Mouse (Mus musculus): ENCODE measurements around the gene Usp25. TPM values are rescaled to one million over a fixed set of nuclear protein-coding genes. Genes with fewer than 3 reads are reported as not detected.

The Usp25 gene
- total RNA-seq (2021): 10 to 100 TPM; 68.3 to 81.6 TPM

DNA sequence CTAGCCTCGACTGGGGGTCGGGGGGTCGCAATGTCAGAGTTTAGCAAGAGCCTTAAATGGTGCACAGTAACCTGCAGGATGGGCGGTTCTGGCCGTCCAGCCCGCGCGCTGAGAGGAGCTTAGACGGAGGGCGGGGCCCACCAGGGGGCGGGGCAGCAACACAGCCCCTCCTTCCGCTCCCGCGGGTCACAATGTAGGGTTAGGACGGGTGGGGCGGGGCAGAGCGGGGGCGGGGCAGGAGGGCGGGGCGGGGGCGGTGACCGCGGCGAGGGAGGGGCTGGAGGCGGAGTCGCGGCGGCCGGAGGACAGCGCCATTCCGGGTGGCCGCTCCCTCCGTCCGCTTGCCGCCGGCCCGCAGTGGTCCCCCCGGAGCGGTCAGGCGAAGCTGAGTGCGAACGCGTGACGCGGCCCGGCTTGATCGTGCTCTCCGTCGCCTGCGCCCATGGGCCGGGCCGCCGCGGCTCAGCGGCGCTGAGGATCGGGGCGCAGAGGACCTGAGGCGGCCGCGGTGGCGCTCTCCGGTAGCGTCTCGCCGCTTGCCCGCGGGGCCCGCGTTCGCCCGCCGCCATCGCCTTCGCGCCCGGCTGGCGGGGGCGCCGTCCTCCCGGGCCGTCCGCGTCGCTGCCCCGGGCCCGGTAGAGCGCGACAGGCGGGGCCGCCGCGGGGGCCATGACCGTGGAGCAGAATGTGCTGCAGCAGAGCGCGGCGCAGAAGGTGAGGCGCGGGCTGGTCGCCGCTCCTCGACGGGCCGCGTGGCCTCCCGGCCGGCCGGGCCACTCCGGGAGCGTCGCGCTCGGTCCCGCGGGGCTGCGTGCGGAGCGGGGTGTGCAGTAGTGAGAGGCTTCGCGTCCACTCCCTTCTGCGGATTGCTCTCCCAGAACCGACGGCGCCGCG is at the start of gene Usp25:
TSS of gene Usp25 (plus strand) at position 280 of the 894 bp plus-strand sequence.
- DNase-seq: peak; percentile 90 to 91
- intact Hi-C loops (cut with DNase I): loop anchor here (5.0 to 10.0 kb wide), 5 partner anchors 49 to 1361 kb away; partner anchors contain the start of genes Btg3 and Nrip1

DNA sequence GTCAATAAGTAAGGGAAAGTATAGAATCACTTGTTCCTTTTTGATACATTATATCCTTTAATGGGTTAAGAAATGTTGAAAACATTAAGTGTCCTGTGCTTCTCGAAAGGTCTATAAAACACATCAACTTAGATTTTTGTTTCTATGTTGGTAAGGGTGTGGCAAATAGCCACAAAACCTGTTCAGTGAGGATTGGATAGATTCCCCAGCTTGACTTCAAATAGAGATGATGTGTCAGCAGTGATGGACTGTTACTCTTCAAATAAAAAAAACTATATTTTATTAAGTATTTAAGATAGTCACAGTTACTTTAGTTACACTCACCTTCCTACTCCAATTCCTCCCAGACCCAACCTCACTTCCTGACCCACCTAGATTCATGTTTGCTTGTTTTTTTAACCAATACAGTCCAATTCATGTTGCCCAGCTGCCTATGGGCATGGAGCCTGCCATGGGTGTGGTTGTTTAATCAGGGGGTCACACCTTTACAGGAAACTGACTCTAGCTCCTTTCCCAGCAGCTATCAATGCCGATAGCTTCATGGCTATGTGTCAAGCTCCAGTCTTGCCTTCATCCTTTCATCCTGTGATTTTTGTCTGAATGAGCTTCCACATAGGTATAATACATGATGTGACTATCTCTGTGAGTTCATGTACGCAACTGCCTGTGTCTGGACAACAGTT is 45.8 kb upstream of the Usp25 start:
- no peak for DNase-seq
- intact Hi-C loops (cut with DNase I): no loop called here

DNA sequence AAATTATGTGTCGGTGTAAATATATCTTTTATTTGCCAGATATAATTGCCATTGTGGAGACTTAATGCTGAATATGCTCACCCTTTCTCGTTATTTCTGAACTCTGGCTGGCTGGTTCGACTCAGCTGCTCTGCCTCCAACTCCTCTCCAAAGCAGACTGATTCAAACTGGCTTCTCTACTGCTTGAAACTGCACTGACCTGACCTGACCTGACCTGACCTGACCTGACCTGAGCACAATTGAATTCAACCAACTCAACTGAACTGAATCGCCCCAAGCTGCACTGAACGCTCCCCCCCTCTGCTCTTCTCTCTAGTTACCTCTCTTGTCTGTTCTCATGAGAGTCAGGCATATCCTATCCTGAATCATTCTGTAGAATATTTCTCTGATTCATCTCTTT is 42.3 kb upstream of the Usp25 start:
- intact Hi-C loops (cut with DNase I): no loop called here
- DNase-seq: no peak

- DNase-seq: no peak
- intact Hi-C loops (cut with DNase I): no loop called here
These were observed 36.6 kb upstream of the Usp25 start for GRCm38 (mm10) chr16:76976787-76977430.

- intact Hi-C loops (cut with DNase I): no loop called here
- DNase-seq: no peak
These were observed 29.8 kb upstream of the Usp25 start for GRCm38 (mm10) chr16:76983696-76984095.

GRCm38 (mm10) chr16:76987711-76988110 is 25.8 kb upstream of the Usp25 start:
- no peak for DNase-seq
- intact Hi-C loops (cut with DNase I): no loop called here

- DNase-seq: no peak
- intact Hi-C loops (cut with DNase I): no loop called here
These were observed 9.6 kb upstream of the Usp25 start for GRCm38 (mm10) chr16:77003900-77004299.

DNA sequence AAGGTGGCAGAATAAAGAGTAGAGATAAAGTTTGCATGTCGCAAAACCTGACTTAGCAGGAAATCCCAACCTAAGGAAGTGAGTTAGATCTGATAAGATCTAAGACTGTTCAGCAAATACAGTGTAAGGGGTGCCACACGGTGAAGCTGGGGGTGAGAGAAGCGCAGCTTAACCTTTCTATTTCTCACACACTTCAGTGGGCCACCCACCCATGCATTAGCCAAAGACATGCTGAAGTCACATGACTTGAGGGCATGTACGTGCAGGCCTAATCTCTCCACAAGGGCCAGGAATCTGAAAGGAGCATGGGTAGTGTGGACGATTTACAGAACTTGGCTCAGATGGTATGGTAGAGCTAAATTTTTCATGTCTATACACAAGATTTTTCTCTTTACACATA is 4.3 kb upstream of the Usp25 start:
- DNase-seq: no peak
- intact Hi-C loops (cut with DNase I): no loop called here

DNA sequence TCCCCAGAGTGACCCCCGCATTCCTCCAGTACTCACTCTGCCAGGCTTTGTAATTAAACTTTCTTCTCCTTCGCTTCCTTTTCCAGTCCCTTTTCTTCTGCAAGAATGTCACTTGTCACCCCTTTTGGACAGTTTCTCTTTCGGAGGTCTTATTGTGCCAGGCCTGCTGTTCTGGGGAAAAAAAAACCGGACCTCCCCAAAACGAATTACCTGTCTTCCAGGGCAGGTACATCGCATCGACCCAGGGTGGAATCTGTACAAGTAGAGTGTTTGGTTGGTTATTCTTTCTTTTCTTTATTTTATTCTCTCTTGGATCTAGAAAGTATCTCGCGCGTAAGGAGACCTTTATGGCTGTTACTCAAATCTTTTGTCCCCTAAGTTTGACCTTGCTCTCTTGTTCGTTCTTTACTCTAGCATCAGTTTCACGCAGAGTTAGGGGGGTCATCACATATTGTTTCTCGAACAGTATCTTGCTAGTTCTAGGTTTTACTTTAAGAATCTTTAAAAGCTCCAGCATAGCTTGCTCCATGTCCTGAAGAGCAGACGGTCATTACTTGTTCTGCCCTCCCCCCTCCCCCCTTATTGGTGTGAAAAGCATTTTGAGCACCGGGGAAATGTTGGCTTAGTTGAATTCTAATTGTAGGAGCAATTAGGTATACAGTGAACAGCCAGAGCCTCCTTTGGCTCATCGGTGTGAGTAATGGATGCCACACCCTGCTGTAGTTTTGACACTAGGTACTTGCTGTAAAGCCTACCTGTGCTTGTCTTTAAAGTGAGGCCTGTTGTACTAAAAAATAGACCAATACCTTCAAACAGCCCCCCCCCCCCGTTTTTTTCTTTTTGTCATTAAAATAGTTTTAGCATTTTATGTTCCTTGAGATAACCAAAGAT is 1.1 kb downstream of the Usp25 start:
- intact Hi-C loops (cut with DNase I): loop anchor here (5.0 to 10.0 kb wide), 6 partner anchors 48 to 1360 kb away; partner anchors contain the start of genes Btg3 and Nrip1

GRCm38 (mm10) chr16:77015380-77016346 is 2.2 kb downstream of the Usp25 start:
- intact Hi-C loops (cut with DNase I): loop anchor here (5.0 to 10.0 kb wide), 4 partner anchors 319 to 1359 kb away; partner anchors contain the start of genes Btg3 and Nrip1
- DNase-seq: no peak

More for the DNA sequence above, 1.1 kb downstream of the Usp25 start:
- DNase-seq: no peak

- intact Hi-C loops (cut with DNase I): loop anchor here (5.0 to 10.0 kb wide), 4 partner anchors 317 to 1357 kb away; partner anchors contain the start of genes Btg3 and Nrip1
- no peak for DNase-seq
These were observed 4.4 kb downstream of the Usp25 start for GRCm38 (mm10) chr16:77017931-77018330.

DNA sequence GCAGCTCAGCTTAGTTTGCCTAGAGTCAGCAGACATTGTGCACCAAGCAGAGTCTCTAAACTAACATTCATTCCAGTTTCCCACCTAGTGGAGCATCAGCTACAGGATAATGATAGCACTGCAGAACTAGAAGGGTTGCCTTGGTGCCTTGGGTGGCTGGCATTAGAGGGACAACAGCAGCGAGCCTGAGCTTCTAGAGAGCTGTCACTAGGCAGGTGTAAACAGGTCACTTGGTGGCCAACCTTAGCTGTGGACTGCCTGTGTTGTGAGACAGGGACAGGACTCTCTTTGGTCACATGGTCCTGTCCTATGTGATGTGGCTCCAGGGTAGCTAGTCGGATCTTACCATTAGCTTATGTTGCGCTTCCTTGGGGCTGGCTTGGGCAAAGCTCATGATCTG is 6.7 kb downstream of the Usp25 start:
- DNase-seq: no peak
- intact Hi-C loops (cut with DNase I): no loop called here

GRCm38 (mm10) chr16:77023627-77024379 is 10.3 kb downstream of the Usp25 start:
- intact Hi-C loops (cut with DNase I): no loop called here
- DNase-seq: no peak

DNA sequence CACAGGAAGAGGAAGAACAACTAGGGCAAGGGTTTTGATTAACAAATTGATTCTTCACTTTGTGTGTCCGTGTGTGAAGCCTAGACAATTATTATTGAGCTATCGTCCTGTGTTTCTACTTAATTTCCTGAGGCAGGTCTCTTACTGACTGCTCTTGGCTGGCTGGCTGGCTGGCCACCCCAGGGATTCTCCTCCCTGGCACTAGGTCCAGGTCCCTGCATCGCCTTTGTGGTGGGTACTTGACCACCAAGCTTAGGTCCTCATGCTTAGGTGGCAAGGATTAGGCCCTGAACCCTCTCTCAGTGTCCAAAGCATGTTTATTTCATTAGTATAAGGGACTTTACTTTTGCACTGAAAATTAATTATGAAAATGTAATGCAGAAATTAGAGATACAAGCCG is 12.6 kb downstream of the Usp25 start:
- intact Hi-C loops (cut with DNase I): no loop called here
- DNase-seq: no peak

DNA sequence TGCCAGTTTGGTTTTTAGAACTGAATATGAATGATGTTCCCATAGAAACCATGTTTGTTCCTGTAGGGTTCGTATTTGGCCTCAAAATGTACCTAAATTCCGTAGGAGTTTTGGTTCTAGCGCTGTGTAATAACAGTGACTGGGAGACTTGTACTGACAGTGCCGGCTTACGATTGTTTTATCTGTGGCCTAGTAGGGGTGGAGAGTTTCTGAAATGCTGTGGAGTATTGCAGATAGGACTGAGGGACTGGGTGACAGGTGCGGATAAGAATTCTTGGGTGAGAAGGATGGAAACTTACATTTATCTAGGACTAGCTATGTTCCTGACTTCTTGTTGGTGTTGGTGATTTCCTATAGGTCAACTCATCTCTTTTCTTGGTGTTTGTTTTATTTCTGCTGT is 13.4 kb downstream of the Usp25 start:
- intact Hi-C loops (cut with DNase I): no loop called here

GRCm38 (mm10) chr16:77027976-77028686 is 14.6 kb downstream of the Usp25 start:
- intact Hi-C loops (cut with DNase I): no loop called here
- DNase-seq: no peak

More for the DNA sequence above, 13.4 kb downstream of the Usp25 start:
- DNase-seq: no peak

- DNase-seq: peak; percentile 61 to 76
- intact Hi-C loops (cut with DNase I): no loop called here
These were observed 15.3 kb downstream of the Usp25 start for GRCm38 (mm10) chr16:77028687-77029417.
